Mouse (Mus musculus) Patski (cell line): ENCODE results near the gene Magoh. TPM values are rescaled to one million over a fixed set of nuclear protein-coding genes. Genes with fewer than 3 reads are reported as not detected.

Experiments used
- ATAC-seq: fragments of 100-300 bp; one replicate; pipeline ENCODE4 v1.8.0; 2021
- CTCF ChIA-PET: fragments of 350-600 bp; sonication (Branson Sonifier 250); formaldehyde crosslinking; loops from one replicate; lab custom pipeline; 2022; ENCODE audit warnings: inconsistent platforms; lab: Charles Lee
- POLR2A ChIA-PET: fragments of 350-600 bp; sonication (Branson Sonifier 250); formaldehyde crosslinking; loops from one replicate; lab custom pipeline; 2022; ENCODE audit warnings: antibody characterized with exemption, inconsistent platforms; lab: Charles Lee
- DNase-seq: peaks from one replicate; pipeline ENCODE4 v3.0.0-alpha.2; 2011; ENCODE audit warnings: low read depth, low spot score
- H3K27me3 ChIP-seq: fragments of 371-371 bp; one replicate; pipeline ENCODE4 v1.5.1; 2021
- CTCF ChIP-seq: fragments of 100-300 bp; IDR thresholded peaks from one replicate; pipeline ENCODE4 v1.5.1; 2021
- in situ Hi-C: fragments of 300-500 bp; cut with MboI; formaldehyde crosslinking; loops from 3 replicates; pipeline ENCODE4 v1.11.1; 2018; ENCODE audit warnings: low pct_unique_long_range_greater_than_20kb, mixed read lengths
- polyA plus RNA-seq: library from polyadenylated mRNA; unstranded; gene quantifications from one replicate; pipeline ENCODE4 v1.2.3, GENCODE M21; 2021

Gene Magoh
- polyA plus RNA-seq, 1 experiment from 2014 or later: 126 TPM

DNA sequence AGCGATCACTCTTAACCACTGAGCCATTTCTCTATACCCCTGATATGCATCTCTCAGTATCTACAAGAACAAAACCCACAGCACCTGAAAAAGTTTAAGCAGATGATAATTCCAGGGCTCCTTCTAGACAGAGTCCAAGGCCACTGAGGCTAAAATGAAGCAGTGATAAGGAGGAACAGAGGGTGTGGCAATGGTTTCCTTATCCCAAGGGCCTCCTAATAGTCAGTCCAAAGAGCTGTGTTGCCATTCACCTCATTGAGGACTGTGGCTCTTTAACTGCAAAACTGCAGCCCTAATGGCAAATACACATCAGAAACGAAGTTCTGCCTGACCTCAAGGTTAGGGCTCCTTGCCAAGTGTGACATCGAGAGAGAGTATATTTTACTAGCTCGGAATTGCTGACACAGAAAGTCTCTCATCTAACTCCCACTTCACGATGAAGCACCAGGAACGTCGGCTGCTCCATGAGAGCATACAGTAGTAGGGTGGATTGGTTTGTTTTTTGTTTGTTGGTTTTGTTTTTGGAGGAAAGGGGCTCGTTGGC is 41.7 kb downstream of the Magoh start:
- POLR2A ChIA-PET: no interaction called here
- TF ChIP-seq CTCF: no peak
- no peak for DNase-seq
- CTCF ChIA-PET: no interaction called here
- no peak for ATAC-seq
- no peaks in the 10 kb centered on the region for H3K27me3 ChIP-seq
- in situ Hi-C loops: no loop called here

DNA sequence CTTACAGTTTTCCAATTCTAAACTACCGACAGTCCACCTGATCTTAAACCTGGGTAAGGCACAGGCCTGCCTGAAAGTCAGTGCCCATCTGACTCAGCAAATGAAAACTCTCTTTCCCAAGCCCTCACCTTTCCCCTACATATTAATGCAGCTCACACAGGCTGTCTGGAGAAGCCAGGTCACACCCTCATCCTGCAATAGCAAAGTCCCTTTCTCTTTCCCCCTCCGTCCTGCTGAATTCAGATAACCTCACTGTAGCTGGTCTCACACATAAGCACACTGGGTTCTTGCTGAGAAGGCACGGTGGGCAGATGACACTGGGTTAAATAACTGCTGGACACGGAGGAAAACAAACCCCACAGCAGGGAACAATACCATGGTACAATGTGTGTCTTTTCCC is 42.4 kb downstream of the Magoh start:
- POLR2A ChIA-PET: interaction anchor here (1.1 kb wide), 1 partner anchor 11 kb away, joined by 3 read pairs; no protein-coding TSS in a partner anchor
- in situ Hi-C loops: no loop called here
- DNase-seq (no peak), ATAC-seq (no peak)
- no peaks in the 10 kb centered on the region for H3K27me3 ChIP-seq
- CTCF ChIA-PET: no interaction called here
- no peak for TF ChIP-seq CTCF

DNA sequence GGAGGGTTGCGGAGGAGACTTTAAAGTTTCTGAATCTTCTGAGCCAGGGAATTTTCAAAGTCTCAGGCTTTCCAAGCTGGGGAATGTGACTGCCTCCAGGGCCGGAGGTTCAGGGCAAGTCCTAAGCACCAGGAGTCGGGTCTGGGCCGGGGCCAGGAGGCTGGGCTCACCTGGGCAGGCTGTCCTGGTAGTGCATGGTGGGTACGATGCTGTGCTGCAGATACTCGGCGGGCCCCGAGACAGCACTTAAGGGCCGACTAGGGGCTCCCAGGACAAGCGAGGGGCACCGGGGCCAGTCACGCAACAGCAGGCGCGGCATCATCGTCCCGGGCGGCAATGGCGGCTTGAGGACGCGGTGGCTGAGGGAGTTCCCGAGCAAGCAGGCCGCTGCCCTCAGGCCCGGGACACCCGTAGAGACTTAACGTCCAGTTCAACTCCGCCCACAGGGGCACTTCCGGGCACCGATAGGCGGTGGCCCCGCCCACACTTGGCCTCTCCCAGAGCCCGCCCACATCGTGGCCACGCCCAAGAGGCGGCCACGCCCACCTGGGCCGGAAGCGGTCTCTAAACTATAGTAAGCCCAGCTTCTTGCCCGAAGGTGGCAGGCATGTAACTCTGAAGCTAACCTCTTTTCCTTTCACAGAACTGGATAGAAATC is 43.7 kb downstream of the Magoh start, which contains the start of gene Cpt2:
Gene Cpt2, minus strand, starts transcription at position 466 of the 658 bp plus-strand sequence.
- H3K27me3 ChIP-seq: no peaks in the 10 kb centered on the region
- peak; percentile 35 for TF ChIP-seq CTCF
- CTCF ChIA-PET: no interaction called here
- in situ Hi-C loops: no loop called here
- ATAC-seq (peak; percentile 86), DNase-seq (peak; percentile 83)
- POLR2A ChIA-PET: interaction anchor here (0.6 to 0.9 kb wide), 2 partner anchors 110 to 404 kb away, joined by 3 to 5 read pairs; no protein-coding TSS in a partner anchor

DNA sequence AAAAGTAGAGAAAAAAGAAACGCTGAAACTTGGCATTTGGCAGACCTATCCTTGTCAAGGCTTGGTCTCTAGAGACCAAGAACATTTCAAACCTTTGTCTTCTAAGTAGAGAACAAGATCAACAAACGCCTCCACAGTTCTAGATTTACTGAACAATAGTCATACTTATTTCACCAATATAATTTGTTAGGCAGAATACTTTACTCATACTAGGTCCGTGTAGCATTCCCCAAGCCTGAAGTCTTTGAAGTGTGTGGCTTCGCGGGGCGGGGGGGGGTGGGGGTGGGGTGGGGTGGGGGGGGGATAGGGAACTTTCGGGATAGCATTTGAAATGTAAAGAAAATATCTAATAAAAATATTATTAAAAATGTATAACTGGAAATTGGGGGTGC is 44.2 kb downstream of the Magoh start:
- TF ChIP-seq CTCF: no peak
- in situ Hi-C loops: no loop called here
- ChIA-PET CTCF (no interaction called here), POLR2A (interaction anchor here (0.6 kb wide), 1 partner anchor 403 kb away, joined by 5 read pairs; no protein-coding TSS in a partner anchor)
- H3K27me3 ChIP-seq: no peaks in the 10 kb centered on the region
- DNase-seq (no peak), ATAC-seq (no peak)

DNA sequence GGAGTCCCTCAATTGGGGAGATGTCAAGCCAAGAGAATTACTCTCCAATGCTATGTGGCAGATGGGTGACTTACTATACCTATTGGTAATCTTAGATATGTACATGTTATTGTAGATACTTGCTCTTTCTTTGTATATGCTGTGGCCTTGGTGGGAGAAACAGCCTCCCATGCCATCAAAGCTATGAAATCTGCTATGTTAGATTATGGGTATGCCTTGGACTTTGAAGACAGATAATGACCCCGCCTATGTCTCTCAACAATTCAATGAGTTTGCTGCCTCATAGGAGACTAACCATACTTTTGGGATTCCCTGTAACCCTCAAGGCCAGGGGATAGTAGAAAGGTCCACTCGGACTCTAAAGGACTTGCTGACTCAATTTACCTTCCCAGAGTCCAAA is 48.7 kb downstream of the Magoh start:
- ATAC-seq (no peak), DNase-seq (no peak)
- ChIA-PET CTCF (no interaction called here), POLR2A (no interaction called here)
- in situ Hi-C loops: no loop called here
- no peak for TF ChIP-seq CTCF
- H3K27me3 ChIP-seq: no peaks in the 10 kb centered on the region

DNA sequence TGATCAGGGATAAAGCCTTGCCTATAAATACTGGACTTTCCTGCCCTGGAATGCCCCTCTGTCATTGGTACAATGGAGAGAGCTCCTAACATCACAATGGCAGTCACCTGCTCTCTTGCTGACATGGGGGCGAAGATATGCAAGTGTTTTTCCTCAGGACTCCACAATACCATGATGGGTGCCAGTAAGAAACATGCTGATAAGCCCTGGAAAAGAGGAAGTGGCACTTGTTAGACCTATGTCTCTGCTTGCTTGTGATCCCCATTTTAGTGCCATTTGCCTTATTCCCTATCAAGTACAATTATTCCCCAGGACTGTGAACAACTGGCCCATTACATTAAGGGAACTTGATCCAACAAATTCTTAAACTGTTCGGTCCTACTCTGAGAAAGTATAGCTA is 49.2 kb downstream of the Magoh start:
- no peak for TF ChIP-seq CTCF
- POLR2A ChIA-PET: no interaction called here
- in situ Hi-C loops: no loop called here
- DNase-seq: no peak
- H3K27me3 ChIP-seq: no peaks in the 10 kb centered on the region
- CTCF ChIA-PET: no interaction called here
- ATAC-seq: no peak

DNA sequence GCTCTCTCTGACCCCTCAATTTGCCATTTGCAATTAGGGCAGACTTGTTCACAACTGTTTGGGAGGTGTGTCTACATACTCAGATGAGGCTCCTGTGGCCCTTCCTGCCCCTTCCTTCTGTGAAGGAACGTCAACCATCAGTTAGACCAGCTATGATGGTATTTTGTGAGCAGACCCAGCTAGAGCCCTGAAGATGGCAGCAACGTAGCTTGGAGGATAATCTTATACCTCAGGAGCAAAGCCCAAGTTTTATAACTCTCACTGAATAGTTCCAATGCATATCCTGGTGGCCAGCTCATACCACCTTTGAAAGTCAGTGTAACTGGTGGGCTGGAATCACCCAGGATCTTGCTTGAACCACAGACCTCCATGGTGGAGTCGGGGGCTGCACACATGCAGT is 51.9 kb downstream of the Magoh start:
- POLR2A ChIA-PET: no interaction called here
- ATAC-seq (no peak), DNase-seq (no peak)
- no peaks in the 10 kb centered on the region for H3K27me3 ChIP-seq
- peak; percentile 48 for TF ChIP-seq CTCF
- CTCF ChIA-PET: interaction anchor here (1.6 kb wide), 1 partner anchor 395 kb away, joined by 5 read pairs; no protein-coding TSS in a partner anchor
- in situ Hi-C loops: no loop called here

DNA sequence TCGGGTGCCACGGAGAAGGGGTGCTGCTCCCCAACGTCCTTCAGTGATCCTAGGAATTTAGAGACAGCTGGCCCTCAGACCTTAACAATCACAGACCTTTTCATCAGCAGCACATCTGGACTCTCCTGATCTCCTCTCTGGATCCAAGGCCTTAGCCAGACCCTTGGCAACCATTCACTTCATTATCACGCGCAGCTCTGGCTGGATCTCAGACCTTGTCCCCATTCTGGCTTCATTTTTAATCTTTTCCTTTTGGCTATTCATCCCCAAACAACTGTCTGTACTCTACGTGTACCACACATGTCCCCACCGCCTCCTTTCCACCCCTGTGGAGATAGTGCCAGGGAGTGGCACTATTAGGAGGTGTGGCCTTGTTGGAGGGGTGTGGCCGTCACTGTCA is 53.7 kb downstream of the Magoh start:
- ChIA-PET CTCF (no interaction called here), POLR2A (no interaction called here)
- in situ Hi-C loops: no loop called here
- DNase-seq: no peak
- no peak for TF ChIP-seq CTCF
- H3K27me3 ChIP-seq: no peaks in the 10 kb centered on the region
- ATAC-seq: no peak

DNA sequence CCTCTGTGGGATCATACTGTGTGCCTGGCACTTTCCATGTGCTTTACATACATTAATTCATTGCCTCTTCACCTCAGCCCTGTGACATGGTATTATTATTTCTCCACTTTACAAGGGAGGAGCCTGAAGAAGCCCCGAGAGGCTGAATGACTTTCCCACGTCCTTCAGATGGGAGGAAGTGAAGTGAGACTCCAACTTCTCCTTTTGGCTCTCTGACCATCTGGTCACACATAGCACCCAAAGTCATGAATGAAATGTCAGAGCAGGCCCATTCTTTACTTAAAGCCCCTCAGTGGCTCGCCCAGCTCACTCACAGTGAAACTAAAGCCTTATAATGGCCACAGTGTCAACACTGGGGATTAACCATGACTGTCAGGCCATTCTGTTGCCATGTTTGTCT is 55.7 kb downstream of the Magoh start:
- no peak for ATAC-seq
- POLR2A ChIA-PET: no interaction called here
- in situ Hi-C loops: no loop called here
- CTCF ChIA-PET: no interaction called here
- H3K27me3 ChIP-seq: no peaks in the 10 kb centered on the region
- no peak for DNase-seq
- TF ChIP-seq CTCF: no peak

Other genes with a start within 250 kb of the Magoh start
- gene Dmrtb1, start 195.5 kb upstream of the Magoh start, polyA plus RNA-seq: not detected
- 8.8 TPM for gene Lrp8, start 77.5 kb upstream of the Magoh start, polyA plus RNA-seq
- 33.1 TPM for gene 0610037L13Rik, start 10.1 kb downstream of the Magoh start, polyA plus RNA-seq
- 46.6 TPM for gene Cpt2, start 43.9 kb downstream of the Magoh start, polyA plus RNA-seq
- 0.04 TPM for gene Slc1a7, start 88.6 kb downstream of the Magoh start, polyA plus RNA-seq
- 2.4 TPM for gene Podn, start 216.7 kb downstream of the Magoh start, polyA plus RNA-seq